Mouse (Mus musculus) layer of hippocampus, adult 9-11 months (tissue): Measurements from ENCODE around the gene Midn.
A peak's percentile ranks its signal among the peaks of the same experiment; 100 is the strongest.

Experiments used
- DNase-seq: peaks from one replicate; pipeline ENCODE4 v3.0.0; 2022

The Midn gene

GRCm38 (mm10) chr10:80172527-80173292 is 24.6 kb downstream of the Midn start, which contains the start of gene 1600002K03Rik:
Gene 1600002K03Rik, plus strand, starts transcription at chr10:80172944.
- DNase-seq, result peak; percentile 94

- peak; percentile 31 for DNase-seq
Measured at GRCm38 (mm10) chr10:80173358-80173757, 25.3 kb downstream of the Midn start.

GRCm38 (mm10) chr10:80173955-80174640 is 26.0 kb downstream of the Midn start:
- DNase-seq, result no peak

- DNase-seq, result peak; percentile 58
Measured at GRCm38 (mm10) chr10:80174705-80175104, 26.6 kb downstream of the Midn start.

- DNase-seq, result peak; percentile 29
Measured at GRCm38 (mm10) chr10:80175536-80176269, 27.6 kb downstream of the Midn start.

- no peak for DNase-seq
Measured at GRCm38 (mm10) chr10:80176270-80176834, 28.3 kb downstream of the Midn start.

GRCm38 (mm10) chr10:80177441-80178279 is 29.6 kb downstream of the Midn start:
- DNase-seq, result no peak

GRCm38 (mm10) chr10:80179068-80180051 is 31.3 kb downstream of the Midn start, which contains the start of gene Efna2:
Gene Efna2, plus strand, starts transcription at chr10:80179482.
- DNase-seq, result no peak

GRCm38 (mm10) chr10:80180288-80180687 is 32.2 kb downstream of the Midn start:
- no peak for DNase-seq

GRCm38 (mm10) chr10:80180823-80181222 is 32.8 kb downstream of the Midn start:
- no peak for DNase-seq

GRCm38 (mm10) chr10:80182547-80182946 is 34.5 kb downstream of the Midn start:
- no peak for DNase-seq

GRCm38 (mm10) chr10:80186649-80187048 is 38.6 kb downstream of the Midn start:
- DNase-seq, result no peak

GRCm38 (mm10) chr10:80187739-80188138 is 39.7 kb downstream of the Midn start:
- DNase-seq, result no peak

- no peak for DNase-seq
Measured at GRCm38 (mm10) chr10:80188453-80189024, 40.5 kb downstream of the Midn start.

- DNase-seq, result no peak
Measured at GRCm38 (mm10) chr10:80189999-80190398, 41.9 kb downstream of the Midn start.

GRCm38 (mm10) chr10:80190491-80191051 is 42.5 kb downstream of the Midn start:
- DNase-seq, result peak; percentile 45

- no peak for DNase-seq
Measured at GRCm38 (mm10) chr10:80193976-80194375, 45.9 kb downstream of the Midn start.

- DNase-seq, result no peak
Measured at GRCm38 (mm10) chr10:80194441-80194840, 46.4 kb downstream of the Midn start.

- no peak for DNase-seq
Measured at GRCm38 (mm10) chr10:80196167-80196566, 48.1 kb downstream of the Midn start.
